Mouse (Mus musculus) heart, adult 2 months (tissue): Measurements from ENCODE around the gene Polr2j.

Source experiments
- CTCF ChIP-seq: fragments of 200-600 bp; IDR thresholded peaks from 2 replicates; pipeline ENCODE4 v1.8.1; 2022; ENCODE audit warnings: antibody characterized with exemption, mild to moderate bottlenecking, moderate library complexity
- EP300 ChIP-seq: fragments of 200-500 bp; IDR thresholded peaks from 2 replicates; pipeline ENCODE4 v1.6.1; 2011; ENCODE audit warnings: low read depth, low read length, control low read depth; ENCODE audit not compliant: insufficient read depth
- POLR2A ChIP-seq: fragments of 200-500 bp; IDR thresholded peaks from 2 replicates; pipeline ENCODE4 v1.6.1; 2011; ENCODE audit warnings: mild to moderate bottlenecking, low read depth, low read length, control low read depth; ENCODE audit not compliant: insufficient read depth

DNA sequence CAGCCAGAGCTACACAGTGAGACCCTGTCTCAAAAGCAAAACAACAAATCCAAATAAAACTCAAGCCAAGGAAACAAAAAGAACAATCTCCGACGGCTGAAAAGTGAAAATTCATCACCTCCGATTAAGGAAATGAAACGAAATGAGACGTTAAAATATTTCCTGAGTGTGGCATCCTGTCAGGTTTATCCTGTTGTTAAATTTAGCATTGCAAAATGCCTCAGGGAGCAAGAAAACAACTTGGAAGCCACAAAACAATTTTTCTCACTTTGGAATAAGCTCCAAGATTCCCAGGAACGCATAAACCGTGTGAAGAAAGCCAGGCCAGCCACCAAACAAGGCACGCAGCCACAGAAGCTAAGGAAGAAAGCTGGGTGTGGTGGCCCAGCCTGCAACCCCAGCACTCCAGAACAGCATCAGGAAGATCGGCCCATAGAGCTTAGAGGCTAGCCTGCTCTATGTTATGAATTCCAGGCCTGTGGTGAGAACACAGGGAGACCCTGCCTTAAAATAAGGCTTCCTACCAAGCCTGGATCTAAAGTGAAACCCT, 39.4 kb upstream of the Polr2j start:
- TF ChIP-seq CTCF (no peak), EP300 (0 out of 2 replicates have a peak, but pooled peaks have one; percentile 13), POLR2A (no peak)
